Mouse (Mus musculus) heart, embryonic 16.5 days (tissue): Measurements from ENCODE around the gene Lclat1. TPM values are rescaled to one million over a fixed set of nuclear protein-coding genes. Genes with fewer than 3 reads are reported as not detected.

ENCODE experiments used
- ATAC-seq: fragments of 200-750 bp; cut with Nextera tagmentation; replicated peaks from 2 replicates; pipeline ENCODE4 v1.8.0; 2017; ENCODE audit warnings: moderate number of reproducible peaks; ENCODE audit not compliant: insufficient read depth, low FRiP score; ENCODE audit errors: extremely low read depth
- H3K27ac ChIP-seq: fragments of 300-500 bp; sonication (generic); 2 replicates; pipeline ENCODE4 v1.5.1; 2014; ENCODE audit warnings: mild to moderate bottlenecking, low read length, control low read depth, moderate library complexity
- H3K27me3 ChIP-seq: fragments of 300-500 bp; sonication (generic); 2 replicates; pipeline ENCODE4 v1.6.1; 2014; ENCODE audit warnings: low read length, mixed read lengths; ENCODE audit not compliant: control insufficient read depth, insufficient read depth
- H3K36me3 ChIP-seq: fragments of 300-500 bp; sonication (generic); 2 replicates; pipeline ENCODE4 v1.6.1; 2014; ENCODE audit not compliant: control insufficient read depth, insufficient read depth
- H3K4me1 ChIP-seq: fragments of 300-500 bp; sonication (generic); 2 replicates; pipeline ENCODE4 v1.6.1; 2014; ENCODE audit warnings: low read length, mixed read lengths; ENCODE audit not compliant: control insufficient read depth, insufficient read depth
- H3K4me2 ChIP-seq: fragments of 300-500 bp; sonication (generic); 2 replicates; pipeline ENCODE4 v1.6.1; 2014; ENCODE audit warnings: low read depth, mild to moderate bottlenecking, control low read depth, low read length
- H3K4me3 ChIP-seq: fragments of 300-500 bp; sonication (generic); 2 replicates; pipeline ENCODE4 v1.5.1; 2014; ENCODE audit warnings: mild to moderate bottlenecking, control low read depth, low read length
- H3K9ac ChIP-seq: fragments of 300-500 bp; sonication (generic); 2 replicates; pipeline ENCODE4 v1.6.1; 2014; ENCODE audit warnings: low read length, control low read depth
- H3K9me3 ChIP-seq: fragments of 300-500 bp; sonication (generic); replicated peaks from 2 replicates; pipeline ENCODE4 v1.6.1; 2016; ENCODE audit warnings: low read length; ENCODE audit not compliant: control insufficient read depth
- WGBS: fragments of 180-500 bp; shearing (Covaris S2); extraction: QIAGEN DNeasy Blood & Tissue Kit; methylation state at CpG from one replicate; pipeline ENCODE4 v1.1.7; 2014; 5-methylcytosine and 5-hydroxymethylcytosine counted together
- polyA plus RNA-seq: library from polyadenylated mRNA; unstranded; fragments of >200 nt; fragmentation: Nextera tagmentation; extraction: Ambion mirVana; gene quantifications from 2 replicates; pipeline ENCODE4 v1.2.1, GENCODE M21; 2015

Gene Lclat1
- polyA plus RNA-seq, 1 experiment from 2014 or later, result 49.2 TPM

DNA sequence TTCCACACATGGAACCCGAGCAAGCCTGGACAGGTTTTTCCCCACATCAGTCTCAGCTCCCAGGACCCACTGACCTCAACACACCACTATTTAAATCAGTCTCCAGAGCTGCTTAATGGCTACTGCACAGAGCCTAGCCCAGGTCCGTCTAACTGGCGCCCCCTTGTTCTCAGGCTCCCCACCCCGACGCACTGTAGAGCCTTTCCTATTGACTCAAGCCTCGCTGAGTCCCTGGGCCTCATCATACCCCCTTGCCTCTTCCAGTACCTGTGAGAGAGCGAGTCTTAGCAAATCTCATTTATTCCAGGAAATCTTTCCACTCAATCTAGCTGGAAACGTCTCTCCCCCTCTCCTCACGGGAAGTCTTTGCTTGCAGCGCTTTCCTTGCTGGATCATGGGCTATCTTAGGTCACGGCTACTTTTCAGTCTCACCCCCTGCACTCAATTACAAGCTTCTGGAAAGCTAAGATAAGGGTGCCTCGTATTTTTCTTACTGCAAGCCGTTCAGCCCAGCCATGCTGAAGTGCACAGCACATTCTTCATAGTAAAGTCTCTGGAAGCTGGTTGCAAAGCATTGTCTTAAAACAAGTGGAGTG, 137.4 kb downstream of the Lclat1 start:
- no peak overlapping the region for H3K4me2 ChIP-seq

GRCm38 (mm10) chr17:73246036-73246435, 138.3 kb downstream of the Lclat1 start:
- 57% methylated on average over 3 of the region's 3 CpGs for WGBS
- H3K9ac ChIP-seq, result no peak overlapping the region
- H3K9me3 ChIP-seq, result no peaks in the 10 kb centered on the region
- no peak overlapping the region for H3K27ac ChIP-seq
- no peaks in the 10 kb centered on the region for H3K27me3 ChIP-seq
- no peak overlapping the region for H3K4me3 ChIP-seq
- H3K4me2 ChIP-seq, result no peak overlapping the region
- ATAC-seq, result no peak
- H3K4me1 ChIP-seq, result peaks cover 29% of the 10 kb centered on the region
- no peaks in the 10 kb centered on the region for H3K36me3 ChIP-seq

More for the DNA sequence above, 137.4 kb downstream of the Lclat1 start:
- peak; percentile 61 for ATAC-seq
- H3K27me3 ChIP-seq, result no peaks in the 10 kb centered on the region
- H3K27ac ChIP-seq, result peak overlapping the region; percentile 45
- H3K36me3 ChIP-seq, result no peaks in the 10 kb centered on the region
- 38% methylated on average over 13 of the region's 13 CpGs for WGBS
- H3K9ac ChIP-seq, result 0 out of 2 replicates have a peak overlapping the region, but pooled peaks have one; percentile 8
- no peaks in the 10 kb centered on the region for H3K9me3 ChIP-seq
- peaks cover 29% of the 10 kb centered on the region for H3K4me1 ChIP-seq
- no peak overlapping the region for H3K4me3 ChIP-seq

GRCm38 (mm10) chr17:73246926-73247325, 139.1 kb downstream of the Lclat1 start:
- H3K27me3 ChIP-seq, result no peaks in the 10 kb centered on the region
- no peak overlapping the region for H3K9ac ChIP-seq
- no peak overlapping the region for H3K4me3 ChIP-seq
- H3K27ac ChIP-seq, result no peak overlapping the region
- no peak overlapping the region for H3K4me2 ChIP-seq
- WGBS, result 91% methylated on average over 2 of the region's 2 CpGs
- H3K4me1 ChIP-seq, result peaks cover 37% of the 10 kb centered on the region
- H3K36me3 ChIP-seq, result no peaks in the 10 kb centered on the region
- H3K9me3 ChIP-seq, result no peaks in the 10 kb centered on the region
- no peak for ATAC-seq

- no peak overlapping the region for H3K9ac ChIP-seq
- H3K9me3 ChIP-seq, result no peaks in the 10 kb centered on the region
- H3K4me3 ChIP-seq, result no peak overlapping the region
- no peak overlapping the region for H3K4me2 ChIP-seq
- 77% methylated on average over 14 of the region's 14 CpGs for WGBS
- no peak overlapping the region for H3K27ac ChIP-seq
- peaks cover 41% of the 10 kb centered on the region for H3K4me1 ChIP-seq
- H3K36me3 ChIP-seq, result no peaks in the 10 kb centered on the region
- no peaks in the 10 kb centered on the region for H3K27me3 ChIP-seq
- no peak for ATAC-seq
These were observed 140.0 kb downstream of the Lclat1 start for GRCm38 (mm10) chr17:73247758-73248157.

- H3K9me3 ChIP-seq, result no peaks in the 10 kb centered on the region
- WGBS, result 78% methylated on average over 3 of the region's 3 CpGs
- no peaks in the 10 kb centered on the region for H3K27me3 ChIP-seq
- H3K27ac ChIP-seq, result no peak overlapping the region
- 0 out of 2 replicates have a peak, but pooled peaks have one; percentile 24 for ATAC-seq
- H3K9ac ChIP-seq, result no peak overlapping the region
- peaks cover 25% of the 10 kb centered on the region for H3K4me1 ChIP-seq
- no peaks in the 10 kb centered on the region for H3K36me3 ChIP-seq
- no peak overlapping the region for H3K4me2 ChIP-seq
- no peak overlapping the region for H3K4me3 ChIP-seq
These were observed 142.8 kb downstream of the Lclat1 start for GRCm38 (mm10) chr17:73250488-73251141.

DNA sequence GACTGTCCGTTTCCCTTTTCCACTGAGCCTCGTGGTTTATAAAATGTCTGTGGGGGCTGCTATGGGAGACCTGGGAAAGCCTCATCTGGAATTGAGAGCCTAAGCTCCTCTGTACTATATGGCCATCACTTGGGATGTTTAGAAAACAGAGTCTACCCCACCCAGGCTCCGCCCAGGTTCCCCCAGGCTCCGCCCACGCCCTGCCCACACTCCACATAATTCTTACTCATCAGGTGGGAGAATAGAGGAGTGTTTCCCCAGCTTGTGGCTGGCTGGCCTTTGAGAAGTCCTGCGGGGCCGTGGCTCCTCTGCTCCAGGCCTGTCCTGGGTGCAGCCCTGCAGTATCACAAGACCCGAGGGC, 143.3 kb downstream of the Lclat1 start:
- 0 out of 2 replicates have a peak, but pooled peaks have one; percentile 23 for ATAC-seq
- Histone ChIP-seq H3K27me3 (no peaks in the 10 kb centered on the region), H3K36me3 (no peaks in the 10 kb centered on the region), H3K27ac (peak overlapping the region; percentile 32; the same call in 1 of the 2 replicates), H3K4me2 (no peak overlapping the region), H3K9ac (no peak overlapping the region), H3K4me1 (peaks cover 24% of the 10 kb centered on the region), H3K9me3 (no peaks in the 10 kb centered on the region), H3K4me3 (no peak overlapping the region)
- 55% methylated on average over 8 of the region's 8 CpGs for WGBS

DNA sequence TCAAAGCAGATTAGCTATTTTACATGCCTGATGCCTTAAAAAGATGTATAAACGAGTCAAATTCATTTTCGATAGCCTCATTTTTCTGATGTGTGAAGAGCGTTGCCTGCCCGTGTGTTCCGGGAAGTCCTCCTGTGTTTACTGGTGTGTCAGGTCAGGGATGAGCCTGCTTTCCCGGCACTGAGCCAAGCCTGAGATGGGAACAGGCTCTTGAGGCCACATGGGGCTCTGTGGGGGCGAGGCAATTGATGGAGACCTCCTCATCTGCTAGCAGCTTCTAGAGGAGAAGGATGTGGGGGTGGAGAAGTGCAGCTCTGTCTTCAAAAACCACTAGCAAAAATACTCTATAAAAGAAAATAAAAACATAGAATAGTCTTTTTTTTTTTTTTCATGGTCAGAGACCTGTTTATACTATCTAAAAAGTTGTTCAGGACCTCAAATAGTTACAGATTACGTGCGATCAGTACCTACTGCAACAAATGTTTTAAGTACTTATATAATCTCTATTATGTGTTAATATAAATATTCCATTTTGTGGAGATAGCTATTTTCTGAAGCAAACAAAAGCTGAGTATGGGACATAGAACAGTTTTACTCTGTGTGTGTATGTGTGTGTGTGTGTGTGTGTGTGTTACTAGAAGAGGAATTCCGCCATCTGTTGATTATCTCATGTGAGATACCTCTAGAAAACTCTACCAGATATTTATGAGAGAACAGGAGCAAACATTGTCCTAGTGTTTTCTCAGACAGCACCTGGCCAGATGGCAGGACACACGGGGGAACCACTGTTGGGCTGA, 144.2 kb downstream of the Lclat1 start:
- Histone ChIP-seq H3K9me3 (no peaks in the 10 kb centered on the region), H3K36me3 (no peaks in the 10 kb centered on the region), H3K27ac (no peak overlapping the region), H3K4me2 (no peak overlapping the region), H3K4me1 (peaks cover 17% of the 10 kb centered on the region), H3K27me3 (no peaks in the 10 kb centered on the region), H3K4me3 (no peak overlapping the region), H3K9ac (no peak overlapping the region)
- no peak for ATAC-seq
- 54% methylated on average over 11 of the region's 11 CpGs for WGBS

DNA sequence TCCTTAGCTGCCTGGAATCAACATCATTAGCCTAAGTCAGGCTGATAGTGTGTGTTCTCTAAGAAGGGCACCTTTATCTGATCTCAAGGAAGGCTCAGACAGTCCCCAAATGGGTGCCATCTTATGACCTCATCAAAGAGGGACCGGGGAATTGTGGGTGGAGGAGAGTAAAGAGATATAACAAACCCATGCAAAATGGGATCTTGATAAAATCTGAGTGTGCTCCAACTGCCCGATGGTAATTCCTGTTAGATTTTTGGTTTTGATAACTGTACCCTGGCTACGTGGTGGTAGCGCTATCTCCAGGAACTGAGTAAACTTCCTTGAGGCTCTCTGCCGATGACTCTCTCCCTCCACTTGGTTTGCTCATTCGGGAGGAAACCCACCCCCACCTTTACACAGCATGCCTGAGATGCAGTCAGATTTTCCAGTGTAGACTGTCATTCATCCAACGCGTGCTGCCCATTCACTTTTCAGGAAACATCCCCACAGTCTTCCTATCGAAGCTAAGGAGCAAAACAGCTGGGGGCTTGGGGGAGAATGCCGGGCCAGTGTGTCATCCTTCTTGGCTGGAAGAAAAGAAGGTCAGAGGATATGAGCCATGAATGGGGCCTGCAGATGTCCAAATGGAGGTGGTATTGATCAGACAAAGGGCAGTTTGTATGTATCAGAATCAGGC, 145.6 kb downstream of the Lclat1 start:
- Histone ChIP-seq H3K36me3 (no peaks in the 10 kb centered on the region), H3K27me3 (no peaks in the 10 kb centered on the region), H3K4me3 (no peak overlapping the region), H3K27ac (no peak overlapping the region), H3K9ac (no peak overlapping the region), H3K4me2 (no peak overlapping the region), H3K4me1 (peaks cover 17% of the 10 kb centered on the region), H3K9me3 (no peaks in the 10 kb centered on the region)
- WGBS, result 55% methylated on average over 10 of the region's 10 CpGs
- no peak for ATAC-seq
